Mouse (Mus musculus) mesoderm, embryonic 11.5 days (tissue): ENCODE results near the gene Hlcs.
"Not testable (repeated sequence)": the region's sequence is repeated elsewhere in the genome, so short reads cannot be mapped to it uniquely, and the experiment has no call there.

Experiments
- DNase-seq: peaks from one replicate; pipeline ENCODE4 v3.0.0-alpha.2; 2012; ENCODE audit warnings: low read depth, low spot score

Hlcs gene

GRCm38 (mm10) chr16:94313229-94314030, at the start of gene Hlcs:
Hlcs (minus strand) TSS chr16:94313571.
- peak; percentile 98 for DNase-seq

- DNase-seq, result peak; percentile 47
Measured at GRCm38 (mm10) chr16:94362174-94362873, 49.0 kb upstream of the Hlcs start.

- DNase-seq, result no peak
Measured at GRCm38 (mm10) chr16:94360578-94361350, 47.4 kb upstream of the Hlcs start.

GRCm38 (mm10) chr16:94358091-94358490, 44.7 kb upstream of the Hlcs start:
- no peak for DNase-seq

- DNase-seq, result no peak
Measured at GRCm38 (mm10) chr16:94356776-94357494, 43.6 kb upstream of the Hlcs start.

- DNase-seq, result no peak
Measured at GRCm38 (mm10) chr16:94356046-94356445, 42.7 kb upstream of the Hlcs start.

GRCm38 (mm10) chr16:94354450-94354849, 41.1 kb upstream of the Hlcs start:
- peak; percentile 34 for DNase-seq

GRCm38 (mm10) chr16:94350287-94350677, 36.9 kb upstream of the Hlcs start:
- no peak for DNase-seq

GRCm38 (mm10) chr16:94349588-94350286, 36.4 kb upstream of the Hlcs start:
- no peak for DNase-seq

- no peak for DNase-seq
Measured at GRCm38 (mm10) chr16:94348779-94349178, 35.4 kb upstream of the Hlcs start.

GRCm38 (mm10) chr16:94347080-94347731, 33.8 kb upstream of the Hlcs start:
- no peak for DNase-seq

GRCm38 (mm10) chr16:94345733-94346132, 32.4 kb upstream of the Hlcs start:
- DNase-seq, result no peak

GRCm38 (mm10) chr16:94339164-94340160, 26.1 kb upstream of the Hlcs start:
- not testable (repeated sequence) for DNase-seq

GRCm38 (mm10) chr16:94335656-94336055, 22.3 kb upstream of the Hlcs start:
- no peak for DNase-seq

- DNase-seq, result peak; percentile 52
Measured at GRCm38 (mm10) chr16:94331886-94332252, 18.5 kb upstream of the Hlcs start.

- no peak for DNase-seq
Measured at GRCm38 (mm10) chr16:94331233-94331885, 18.0 kb upstream of the Hlcs start.

GRCm38 (mm10) chr16:94330429-94330828, 17.1 kb upstream of the Hlcs start:
- no peak for DNase-seq
